Comparison of ENCODE assay signal across 29 mouse cellular contexts in genomic region chr12:59967241-59967640, GRCm38 (mm10).
"Had no signal": no experiment of that assay in that cellular context is flagged by ENCODE, and none has a peak within 500 bp of the region (broad histone marks: within the 10 kb centered on the region; RNA-seq: fewer than 3 reads in every experiment).

No protein-coding gene starts in this region.

- H3K27me3 ChIP-seq: heart, embryonic 12.5 days; heart, embryonic 13.5 days; heart, embryonic 15.5 days; hindbrain, embryonic 12.5 days; hindbrain, embryonic 13.5 days; hindbrain, embryonic 15.5 days; intestine, embryonic 15.5 days; kidney, embryonic 15.5 days had no signal

- DNase-seq: heart, postnatal 10 days; heart, postnatal 14 days; heart, postnatal 36 days; heart, postnatal 4 days; kidney, adult 11 months; kidney, adult 18-20 months; kidney, adult 2 months; kidney, adult 8-10 months; kidney, adult 9 months; kidney, postnatal 10 days; kidney, postnatal 14 days; kidney, postnatal 25 days; kidney, postnatal 36 days; kidney, postnatal 4 days; layer of hippocampus, adult 9-11 months; layer of hippocampus, postnatal 36 days had no signal

- ATAC-seq: hindbrain, embryonic 16.5 days; hindbrain, postnatal 0 days; inflammation-experienced regulatory T-cells, adult 6 months; intestine, embryonic 15.5 days; intestine, embryonic 16.5 days; intestine, postnatal 0 days had no signal
